22 mouse cellular contexts compared by ENCODE assay signal in genomic region chr4:139638356-139638755, GRCm38 (mm10). TPM values are rescaled to one million over a fixed set of nuclear protein-coding genes. Genes with fewer than 3 reads are reported as not detected.
"Had no signal": no experiment of that assay in that cellular context is flagged by ENCODE, and none has a peak within 500 bp of the region (broad histone marks: within the 10 kb centered on the region; RNA-seq: fewer than 3 reads in every experiment).

No protein-coding gene starts in this region.

- H3K36me3 ChIP-seq: lung, embryonic 15.5 days; midbrain, embryonic 12.5 days; stomach, embryonic 15.5 days had no signal

- H3K27ac ChIP-seq: lung, embryonic 15.5 days; macrophage; midbrain, embryonic 12.5 days; midbrain, embryonic 15.5 days; stomach, embryonic 15.5 days; stomach, postnatal 0 days had no signal

- H3K4me3 ChIP-seq: lung, embryonic 15.5 days; megakaryocyte, embryonic 14.5 days; midbrain, embryonic 12.5 days; midbrain, embryonic 15.5 days; neural tube, embryonic 12.5 days; stomach, embryonic 15.5 days had no signal

- DNase-seq: liver, postnatal 0 days; lung, adult 2 months; lung, postnatal 14 days; lung, postnatal 36 days; right cerebral cortex, postnatal 14 days; thymus, adult 2 months; thymus, postnatal 25 days; thymus, postnatal 4 days had no signal

- H3K9me3 ChIP-seq: lung, embryonic 15.5 days; megakaryocyte, embryonic 14.5 days; midbrain, embryonic 12.5 days; midbrain, embryonic 15.5 days; neural tube, embryonic 12.5 days; stomach, embryonic 15.5 days had no signal

- H3K4me2 ChIP-seq: lung, embryonic 15.5 days; midbrain, embryonic 12.5 days; midbrain, embryonic 15.5 days; neural tube, embryonic 12.5 days; stomach, embryonic 15.5 days had no signal

- H3K9ac ChIP-seq: liver, postnatal 0 days; lung, embryonic 15.5 days; midbrain, embryonic 12.5 days; midbrain, embryonic 15.5 days; neural tube, embryonic 12.5 days; stomach, embryonic 15.5 days had no signal

- ATAC-seq: liver, postnatal 0 days; lung, postnatal 0 days; midbrain, embryonic 15.5 days had no signal

RNA-seq across cellular contexts. Expression of gene Tas1r2, which starts 15.0 kb away (rescaled TPM):
- polyA plus RNA-seq: liver, postnatal 0 days; lung, embryonic 15.5 days; lung, postnatal 0 days; macrophage; midbrain, embryonic 12.5 days; midbrain, embryonic 15.5 days; midbrain, postnatal 0 days; neural tube, embryonic 12.5 days; neural tube, embryonic 14.5 days; spleen, adult 2 months; stomach, embryonic 15.5 days; stomach, postnatal 0 days; testis, adult 2 months; urinary bladder, adult 2 months had no signal

RNA-seq across cellular contexts. Expression of gene Gm21969, which starts 35.4 kb away (rescaled TPM):
- polyA plus RNA-seq: lung, adult 2 months; lung, embryonic 15.5 days; lung, postnatal 0 days; macrophage; midbrain, embryonic 12.5 days; midbrain, embryonic 15.5 days; midbrain, postnatal 0 days; neural tube, embryonic 12.5 days; neural tube, embryonic 14.5 days; stomach, embryonic 15.5 days; stomach, postnatal 0 days; testis, adult 2 months; thymus, adult 2 months had no signal
